Mouse (Mus musculus) layer of hippocampus, adult 8-10 months (tissue): ENCODE measurements at regions not wholly inside any gene's neighbourhood (a gene's known extent, or its start where the extent isn't known, plus 50 kb on each side); places are given as distances from the start of the nearest gene placed in this dataset.

Experiments used
- DNase-seq, 2 experiments: peaks; one replicate each; pipeline ENCODE4 v3.0.0; 2022; ENCODE audit warnings: low spot score in 2 of 2

GRCm38 (mm10) chr15:34775714-34776113 lies 418.0 kb upstream of the 9430069I07Rik start:
- no peak for DNase-seq

GRCm38 (mm10) chr15:34751746-34752145 lies 394.1 kb upstream of the 9430069I07Rik start:
- no peak for DNase-seq

- no peak for DNase-seq
Observed at GRCm38 (mm10) chr15:34751021-34751420, 393.3 kb upstream of the 9430069I07Rik start.

GRCm38 (mm10) chr15:34747111-34747510 lies 389.4 kb upstream of the 9430069I07Rik start:
- no peak for DNase-seq

GRCm38 (mm10) chr15:34743130-34743782 lies 385.6 kb upstream of the 9430069I07Rik start:
- DNase-seq, result peak; percentile 33 to 67

GRCm38 (mm10) chr15:34741488-34741887 lies 383.8 kb upstream of the 9430069I07Rik start:
- no peak for DNase-seq
